ENCODE assay signal across 7 mouse cellular contexts in the genomic region with DNA sequence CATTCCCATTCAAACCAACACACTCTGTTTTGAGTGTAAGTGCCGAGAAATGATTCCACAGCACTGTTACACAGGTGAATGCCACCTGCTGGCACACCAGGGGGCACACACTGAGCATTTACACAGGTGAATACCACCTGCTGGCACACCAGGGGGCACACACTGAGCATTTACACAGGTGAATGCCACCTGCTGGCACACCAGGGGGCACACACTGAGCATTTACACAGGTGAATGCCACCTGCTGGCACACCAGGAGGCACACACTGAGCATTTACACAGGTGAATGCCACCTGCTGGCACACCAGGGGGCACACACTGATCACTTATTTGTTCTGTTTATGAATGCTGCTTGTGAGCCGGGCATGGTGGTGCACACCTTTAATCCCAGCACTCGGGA. TPM values are rescaled to one million over a fixed set of nuclear protein-coding genes. Genes with fewer than 3 reads are reported as not detected.
A peak's percentile ranks its signal among the peaks of the same experiment; 100 is the strongest.
DNase-seq lines count a peak whose midpoint lies in the region; ATAC-seq and TF ChIP-seq lines count a peak whose summit lies in the region.
"Not testable (repeated sequence)": the region's sequence is repeated elsewhere in the genome, so short reads cannot be mapped to it uniquely, and the experiment has no call there.

No protein-coding gene starts in this region.

- H3K4me1 ChIP-seq in intestine, postnatal 0 days (replicated peaks; ENCODE audit: control insufficient read depth, insufficient read depth, low read length); kidney, postnatal 0 days (replicated peaks; ENCODE audit: insufficient read depth, low read length); lung, adult 2 months (ENCODE audit: control insufficient read depth, insufficient read depth, low read length); small intestine, adult 2 months (ENCODE audit: control insufficient read depth, insufficient read depth, insufficient read length, low read length): not testable (repeated sequence)
- peaks cover 0 to 16% of the 10 kb centered on the region in 2 experiments; a peak in 3 of 4 replicates for H3K4me1 ChIP-seq in liver, embryonic 14.5 days (replicated peaks; ENCODE audit: control insufficient read depth in 2 of 2, insufficient read depth in 2 of 2, low read length in 1 of 2)

- 93% methylated on average over 3 of the region's 3 CpGs for WGBS in intestine, postnatal 0 days
- 93% methylated on average over 3 of the region's 3 CpGs for WGBS in kidney, postnatal 0 days
- WGBS in liver, embryonic 14.5 days (ENCODE audit: insufficient replicate concordance), result 65% methylated on average over 3 of the region's 3 CpGs
- 88% methylated on average over 3 of the region's 3 CpGs for WGBS in lung, adult 2 months
- 63% methylated on average over 3 of the region's 3 CpGs for WGBS in small intestine, adult 2 months

- not testable (repeated sequence) for TF ChIP-seq EP300 in liver, embryonic 14.5 days (IDR thresholded peaks at IDR 0.05; ENCODE audit: low read depth)

- DNase-seq in gastrocnemius, adult 2 months; kidney, postnatal 0 days (ENCODE audit: low spot score); liver, embryonic 14.5 days (ENCODE audit: low read depth in 3 of 3, low spot score in 3 of 3); lung, adult 2 months: not testable (repeated sequence)
- peak; percentile 32 for DNase-seq in lung, postnatal 25 days (ENCODE audit: low spot score)

- not testable (repeated sequence) for TF ChIP-seq POLR2A in lung, adult 2 months (IDR thresholded peaks at IDR 0.05; ENCODE audit: borderline replicate concordance, extremely low read depth, low read depth, low read length); small intestine, adult 2 months (IDR thresholded peaks at IDR 0.05; ENCODE audit: low read depth, low read length)

- not testable (repeated sequence) for H3K9ac ChIP-seq in intestine, postnatal 0 days (ENCODE audit: low read depth, low read length); kidney, postnatal 0 days (ENCODE audit: low read depth, low read length); liver, embryonic 14.5 days (replicated peaks)

- TF ChIP-seq CTCF in gastrocnemius, adult 2 months (IDR thresholded peaks at IDR 0.05), result peak; percentile 9; the same call in 1 of the 2 replicates
- TF ChIP-seq CTCF in intestine, postnatal 0 days (IDR thresholded peaks at IDR 0.05; ENCODE audit: low read depth), result peak; percentile 66
- TF ChIP-seq CTCF in kidney, postnatal 0 days (IDR thresholded peaks at IDR 0.05; ENCODE audit: low read depth), result peak; percentile 62
- peak; percentile 50 for TF ChIP-seq CTCF in liver, embryonic 14.5 days (IDR thresholded peaks at IDR 0.05; ENCODE audit: low read depth)
- TF ChIP-seq CTCF in lung, adult 2 months (IDR thresholded peaks at IDR 0.05; ENCODE audit: insufficient read depth, low read length), result peak; percentile 52
- TF ChIP-seq CTCF in small intestine, adult 2 months (IDR thresholded peaks at IDR 0.05; ENCODE audit: extremely low read depth, insufficient read length, insufficient replicate concordance, low read depth, low read length), result peak; percentile 47; the same call in 1 of the 2 replicates

- H3K27ac ChIP-seq in gastrocnemius, adult 2 months; intestine, postnatal 0 days (ENCODE audit: low read depth, low read length); kidney, postnatal 0 days; liver, embryonic 14.5 days; small intestine, adult 2 months (ENCODE audit: insufficient read depth, low read depth, low read length): not testable (repeated sequence)

- intact Hi-C loops in gastrocnemius, adult 2 months (cut with DNase I), result loop anchor here (10.0 kb wide), 1 partner anchor 1997 kb away; the partner anchor contains the start of gene Mok

- ATAC-seq in intestine, postnatal 0 days; kidney, postnatal 0 days (replicated peaks; ENCODE audit: low FRiP score, low read depth); liver, embryonic 14.5 days (ENCODE audit: insufficient read depth): not testable (repeated sequence)

- H3K4me2 ChIP-seq in intestine, postnatal 0 days (replicated peaks; ENCODE audit: low read depth); kidney, postnatal 0 days (ENCODE audit: low read length); liver, embryonic 14.5 days (ENCODE audit: low read depth): not testable (repeated sequence)

- not testable (repeated sequence) for H3K4me3 ChIP-seq in gastrocnemius, adult 2 months; intestine, postnatal 0 days (ENCODE audit: low read depth, low read length); kidney, postnatal 0 days (replicated peaks; ENCODE audit: low read depth, low read length); liver, embryonic 14.5 days (ENCODE audit: insufficient read depth in 1 of 2, low read depth in 2 of 2, low read length in 2 of 2); lung, adult 2 months (replicated peaks; ENCODE audit: extremely low read depth, low read depth, low read length); small intestine, adult 2 months (ENCODE audit: low read depth, low read length)

- H3K36me3 ChIP-seq in intestine, postnatal 0 days (ENCODE audit: control insufficient read depth, insufficient read depth); liver, embryonic 14.5 days (replicated peaks; ENCODE audit: control insufficient read depth, insufficient read depth, low read depth); small intestine, adult 2 months (ENCODE audit: control insufficient read depth, insufficient read depth, low read length): not testable (repeated sequence)
- 0 out of 2 replicates have a peak, but pooled peaks cover 11% of the 10 kb centered on the region for H3K36me3 ChIP-seq in kidney, postnatal 0 days (ENCODE audit: insufficient read depth, low read length)

- not testable (repeated sequence) for H3K27me3 ChIP-seq in intestine, postnatal 0 days (replicated peaks; ENCODE audit: control insufficient read depth, insufficient read depth, low read length); kidney, postnatal 0 days (ENCODE audit: insufficient read depth, low read length); liver, embryonic 14.5 days (ENCODE audit: control insufficient read depth, insufficient read depth, low read length); small intestine, adult 2 months (ENCODE audit: control insufficient read depth, insufficient read depth, low read length)

- H3K9me3 ChIP-seq in intestine, postnatal 0 days (ENCODE audit: control insufficient read depth); kidney, postnatal 0 days (replicated peaks; ENCODE audit: low read length); liver, embryonic 14.5 days (ENCODE audit: control insufficient read depth, low read length): not testable (repeated sequence)

RNA-seq across cellular contexts. Expression of gene Slc25a47, which starts 12.2 kb away (rescaled TPM):
- 1 to 10 TPM; 7.7 to 8.8 TPM for total RNA-seq in gastrocnemius, adult 2 months (2021)
- polyA plus RNA-seq in intestine, postnatal 0 days (2015; fragmentation: Nextera tagmentation; extraction: Ambion mirVana), result 4.7 and 5.1 TPM in 2 replicates
- polyA plus RNA-seq in kidney, postnatal 0 days (2015; fragmentation: Nextera tagmentation; extraction: Ambion mirVana), result 7.1 and 7.6 TPM in 2 replicates
- polyA plus RNA-seq in liver, embryonic 14.5 days (2012; rRNA removed), result 3.9 and 4.3 TPM in 2 replicates
- 2.3 and 3.4 TPM in 2 replicates for polyA plus RNA-seq in liver, embryonic 14.5 days (2014; fragmentation: Nextera tagmentation; extraction: Ambion mirVana)
- 13.7 and 14.7 TPM in 2 replicates for polyA plus RNA-seq in lung, adult 2 months (2012; rRNA removed)
- polyA plus RNA-seq in small intestine, adult 2 months (2012; rRNA removed), result 6.4 and 7.9 TPM in 2 replicates

RNA-seq across cellular contexts. Expression of gene Slc25a29, which starts 12.3 kb away (rescaled TPM):
- 10 to 100 TPM; 11.9 to 12.1 TPM for total RNA-seq in gastrocnemius, adult 2 months (2021)
- polyA plus RNA-seq in intestine, postnatal 0 days (2015; fragmentation: Nextera tagmentation; extraction: Ambion mirVana), result 1.8 and 1.9 TPM in 2 replicates
- 6.4 and 6.6 TPM in 2 replicates for polyA plus RNA-seq in kidney, postnatal 0 days (2015; fragmentation: Nextera tagmentation; extraction: Ambion mirVana)
- 0.40 and 0.49 TPM in 2 replicates for polyA plus RNA-seq in liver, embryonic 14.5 days (2012; rRNA removed)
- 0.51 and 0.85 TPM in 2 replicates for polyA plus RNA-seq in liver, embryonic 14.5 days (2014; fragmentation: Nextera tagmentation; extraction: Ambion mirVana)
- 15.1 and 19.0 TPM in 2 replicates for polyA plus RNA-seq in lung, adult 2 months (2012; rRNA removed)
- polyA plus RNA-seq in small intestine, adult 2 months (2012; rRNA removed), result 4.0 and 4.9 TPM in 2 replicates

RNA-seq across cellular contexts. Expression of gene Wdr25, which starts 45.4 kb away (rescaled TPM):
- total RNA-seq in gastrocnemius, adult 2 months (2021), result 1 to 10 TPM; 2.5 to 5.3 TPM
- polyA plus RNA-seq in intestine, postnatal 0 days (2015; fragmentation: Nextera tagmentation; extraction: Ambion mirVana), result 2.7 and 2.9 TPM in 2 replicates
- 5.3 and 6.6 TPM in 2 replicates for polyA plus RNA-seq in kidney, postnatal 0 days (2015; fragmentation: Nextera tagmentation; extraction: Ambion mirVana)
- 2.6 and 3.7 TPM in 2 replicates for polyA plus RNA-seq in liver, embryonic 14.5 days (2012; rRNA removed)
- polyA plus RNA-seq in liver, embryonic 14.5 days (2014; fragmentation: Nextera tagmentation; extraction: Ambion mirVana), result 1.2 and 2.2 TPM in 2 replicates
- 15.7 and 18.3 TPM in 2 replicates for polyA plus RNA-seq in lung, adult 2 months (2012; rRNA removed)
- 2.3 and 8.8 TPM in 2 replicates for polyA plus RNA-seq in small intestine, adult 2 months (2012; rRNA removed)

RNA-seq across cellular contexts. Expression of gene Wars, which starts 45.9 kb away (rescaled TPM):
- total RNA-seq in gastrocnemius, adult 2 months (2021), result 10 to 100 TPM; 28.4 to 29.1 TPM
- polyA plus RNA-seq in intestine, postnatal 0 days (2015; fragmentation: Nextera tagmentation; extraction: Ambion mirVana), result 34.5 and 36.5 TPM in 2 replicates
- 67.3 and 72.7 TPM in 2 replicates for polyA plus RNA-seq in kidney, postnatal 0 days (2015; fragmentation: Nextera tagmentation; extraction: Ambion mirVana)
- 19.1 and 19.4 TPM in 2 replicates for polyA plus RNA-seq in liver, embryonic 14.5 days (2012; rRNA removed)
- 27.8 and 29.2 TPM in 2 replicates for polyA plus RNA-seq in liver, embryonic 14.5 days (2014; fragmentation: Nextera tagmentation; extraction: Ambion mirVana)
- polyA plus RNA-seq in lung, adult 2 months (2012; rRNA removed), result 119 and 127 TPM in 2 replicates
- polyA plus RNA-seq in small intestine, adult 2 months (2012; rRNA removed), result 49.6 and 65.7 TPM in 2 replicates

RNA-seq across cellular contexts. Expression of gene Yy1, which starts 55.3 kb away (rescaled TPM):
- total RNA-seq in gastrocnemius, adult 2 months (2021), result 10 to 100 TPM; 33.4 to 35.6 TPM
- polyA plus RNA-seq in intestine, postnatal 0 days (2015; fragmentation: Nextera tagmentation; extraction: Ambion mirVana), result 10.3 and 10.9 TPM in 2 replicates
- polyA plus RNA-seq in kidney, postnatal 0 days (2015; fragmentation: Nextera tagmentation; extraction: Ambion mirVana), result 15.6 and 17.3 TPM in 2 replicates
- 8.1 and 11.8 TPM in 2 replicates for polyA plus RNA-seq in liver, embryonic 14.5 days (2012; rRNA removed)
- polyA plus RNA-seq in liver, embryonic 14.5 days (2014; fragmentation: Nextera tagmentation; extraction: Ambion mirVana), result 7.9 and 9.1 TPM in 2 replicates
- 19.3 and 22.0 TPM in 2 replicates for polyA plus RNA-seq in lung, adult 2 months (2012; rRNA removed)
- polyA plus RNA-seq in small intestine, adult 2 months (2012; rRNA removed), result 10.5 and 22.4 TPM in 2 replicates

Comparison
In these comparisons a context has a peak if more than half of its experiments do, and no peak if none do; other contexts are left out.
1. CTCF ChIP-seq: peak in every context shown above with its lines; median percentile 66 in intestine, postnatal 0 days; 62 in kidney, postnatal 0 days; 52 in lung, adult 2 months; 50 in liver, embryonic 14.5 days; 47 in small intestine, adult 2 months; 9 in gastrocnemius, adult 2 months.